Mouse (Mus musculus): ENCODE measurements around the gene Gm21477.
"Not testable (repeated sequence)": the region's sequence is repeated elsewhere in the genome, so short reads cannot be mapped to it uniquely, and the experiment has no call there.

The Gm21477 gene

GRCm38 (mm10) chrY:87116521-87116920 is at the start of gene Gm21477:
Gene Gm21477 (plus strand): TSS chrY:87116821.
- DNase-seq (ENCODE audit: low read depth, low spot score) = not testable (repeated sequence)
